Mouse (Mus musculus) kidney, postnatal 14 days (tissue): ENCODE measurements at regions not wholly inside any gene's neighbourhood (a gene's known extent, or its start where the extent isn't known, plus 50 kb on each side); places are given as distances from the start of the nearest gene placed in this dataset.
"Not testable (repeated sequence)": the region's sequence is repeated elsewhere in the genome, so short reads cannot be mapped to it uniquely, and the experiment has no call there.

Experiments
- DNase-seq: peaks from one replicate; pipeline ENCODE4 v3.0.0; 2022; ENCODE audit warnings: mixed read lengths

DNA sequence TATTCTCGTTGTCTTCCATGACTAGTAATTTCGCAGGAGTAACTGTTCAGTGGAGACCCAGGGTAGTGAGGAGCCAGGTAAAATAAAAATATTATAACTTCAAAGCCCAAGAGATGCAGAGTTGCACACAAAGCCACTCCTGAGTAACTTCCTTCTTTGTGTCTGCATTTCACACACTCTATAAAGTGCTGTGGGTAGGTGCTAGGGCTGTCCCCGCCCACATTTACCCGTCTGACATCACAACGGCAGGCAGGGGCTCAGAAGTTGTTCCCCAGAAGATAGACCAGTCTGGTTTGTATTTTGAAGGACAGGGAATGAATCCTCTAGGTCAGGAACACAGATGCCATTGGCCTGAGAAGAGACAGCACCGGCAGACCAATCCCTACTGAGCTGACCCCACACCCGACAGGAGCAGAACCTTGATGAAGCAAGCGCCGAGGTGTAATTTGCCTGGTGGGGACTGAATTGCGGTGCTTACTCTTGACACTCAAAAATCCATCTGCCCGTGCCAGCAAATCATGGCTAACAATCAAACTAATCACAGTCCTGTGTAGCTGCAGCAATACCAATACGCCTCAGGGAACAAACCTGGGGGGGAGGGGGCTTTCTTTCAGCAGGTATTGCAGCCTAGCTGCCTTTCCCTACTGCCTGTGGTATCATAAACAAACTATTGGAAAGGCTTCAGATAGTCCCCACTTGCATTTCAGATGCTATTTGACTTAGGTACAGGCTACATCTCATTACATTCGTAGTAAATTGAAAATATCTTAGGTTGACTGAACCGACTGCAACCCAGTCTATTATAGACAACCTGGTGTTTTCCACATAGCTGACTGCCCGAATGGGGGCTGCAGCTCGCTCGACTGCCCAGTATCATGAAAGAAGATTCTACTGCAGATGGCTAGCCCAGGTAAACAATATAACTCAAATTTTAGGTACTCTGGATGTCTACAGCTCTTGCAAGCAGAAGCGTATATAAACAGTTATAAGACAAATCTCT lies 175.6 kb downstream of the Basp1 start:
- no peak for DNase-seq

DNA sequence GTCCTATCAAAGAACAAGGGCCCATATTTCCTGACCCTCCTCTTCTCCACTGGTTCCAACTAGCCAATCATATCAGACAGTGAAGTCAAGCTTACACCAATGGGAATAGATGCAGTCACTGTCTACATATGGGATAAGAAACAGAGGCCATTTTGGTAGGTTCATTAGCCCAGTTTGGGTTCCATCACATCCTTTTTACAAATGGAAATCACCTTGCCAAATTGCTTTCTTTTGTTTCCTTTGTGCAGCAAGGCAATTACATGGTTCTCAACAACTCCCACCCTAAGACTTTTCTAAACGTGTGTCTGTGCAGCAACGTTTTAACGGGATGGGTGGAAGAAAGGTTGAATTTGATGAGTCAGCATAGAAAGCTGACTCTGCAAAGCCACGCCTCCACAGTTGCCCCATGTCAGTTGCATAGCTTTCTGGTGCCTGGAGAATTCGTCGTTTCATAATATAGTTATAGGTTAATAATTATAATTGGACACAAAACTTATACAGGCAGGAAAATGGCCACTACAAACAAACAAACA lies 177.3 kb downstream of the Basp1 start:
- no peak for DNase-seq

DNA sequence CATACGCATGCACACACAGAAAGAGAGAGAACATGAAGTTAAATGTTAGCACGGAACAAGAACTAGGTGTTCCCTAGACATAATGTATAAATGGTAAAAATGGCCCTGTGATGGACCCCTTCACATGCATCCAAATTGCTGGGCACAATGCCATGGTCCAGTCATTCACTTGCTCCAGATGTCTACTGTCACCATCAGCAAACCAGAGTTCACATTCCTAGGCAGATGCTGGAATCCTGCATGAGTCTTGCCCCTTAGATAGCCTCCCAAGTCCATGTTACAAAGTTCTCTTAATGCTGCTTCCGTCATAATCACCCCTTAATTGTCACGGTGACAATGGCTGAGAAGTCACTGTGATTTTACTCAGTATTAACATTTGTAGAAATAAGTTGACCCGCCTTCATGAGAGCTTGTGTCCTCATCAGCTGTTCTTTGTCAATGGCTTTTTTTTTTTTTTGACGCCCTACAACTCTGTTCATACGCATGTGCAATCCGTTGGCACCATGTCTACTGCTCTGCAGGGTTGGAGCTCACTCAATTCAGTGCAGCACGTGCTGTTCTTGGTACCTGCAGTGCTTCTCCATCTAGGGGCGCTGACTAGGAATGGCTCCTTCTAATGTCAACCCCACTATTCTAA lies 179.4 kb downstream of the Basp1 start:
- peak; percentile 21 for DNase-seq

DNA sequence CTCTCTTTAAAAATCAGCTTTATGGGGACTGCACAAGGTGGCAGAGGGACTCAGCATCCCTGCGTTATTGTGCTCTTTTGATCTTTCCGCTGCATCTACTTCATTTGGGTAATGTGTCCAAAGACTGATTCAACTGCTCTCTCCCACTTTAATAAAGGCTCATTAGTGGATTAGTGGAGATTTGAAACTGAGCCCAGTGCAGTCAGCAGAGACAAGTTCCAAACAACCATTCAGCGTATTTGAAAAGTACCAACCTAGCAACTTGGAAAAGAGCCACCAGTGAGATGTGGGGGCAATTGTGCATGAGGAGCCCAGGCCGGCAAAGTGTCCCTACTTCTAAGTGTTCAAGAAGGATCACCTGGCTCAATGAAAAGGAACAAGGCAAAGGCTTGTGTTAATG lies 183.4 kb downstream of the Basp1 start:
- no peak for DNase-seq

DNA sequence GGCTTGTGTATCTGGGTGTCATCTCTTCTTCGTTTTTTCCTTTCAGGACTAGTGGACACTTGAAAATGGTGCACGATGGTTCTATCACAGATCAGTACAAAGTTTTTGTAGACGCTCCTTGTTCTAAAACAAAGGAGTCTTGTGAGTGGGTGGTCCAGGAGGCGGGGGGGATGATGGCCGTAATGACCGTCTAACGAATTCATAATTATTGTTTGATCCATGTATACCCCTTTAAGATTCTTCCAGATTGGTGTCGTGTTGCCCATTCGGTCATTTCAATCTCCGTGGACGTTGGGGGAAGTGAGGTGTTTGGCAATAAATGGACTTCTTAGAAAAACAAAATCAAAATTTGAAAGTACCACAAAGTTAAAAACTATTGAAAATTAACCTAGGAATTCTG lies 183.8 kb downstream of the Basp1 start:
- no peak for DNase-seq

DNA sequence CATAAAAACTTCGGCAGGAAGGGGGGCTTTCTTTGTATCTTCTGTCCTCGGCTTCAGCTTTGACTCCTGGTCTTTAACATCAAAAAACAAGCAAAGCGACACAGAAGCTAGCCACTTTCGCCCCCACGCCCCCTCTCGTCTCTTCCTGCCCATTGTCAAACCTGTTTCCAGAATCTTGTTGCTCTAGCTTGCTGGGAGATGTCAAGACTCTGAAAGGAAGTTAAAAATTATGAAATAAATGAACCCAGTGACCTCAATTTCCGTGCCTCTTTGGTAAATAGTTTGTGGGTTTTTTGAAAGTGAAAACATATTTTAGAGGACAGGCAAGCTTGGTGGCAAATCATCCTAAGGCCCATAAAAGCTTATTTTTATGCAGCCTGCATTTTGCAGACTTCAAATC lies 186.1 kb downstream of the Basp1 start:
- DNase-seq: peak; percentile 7

DNA sequence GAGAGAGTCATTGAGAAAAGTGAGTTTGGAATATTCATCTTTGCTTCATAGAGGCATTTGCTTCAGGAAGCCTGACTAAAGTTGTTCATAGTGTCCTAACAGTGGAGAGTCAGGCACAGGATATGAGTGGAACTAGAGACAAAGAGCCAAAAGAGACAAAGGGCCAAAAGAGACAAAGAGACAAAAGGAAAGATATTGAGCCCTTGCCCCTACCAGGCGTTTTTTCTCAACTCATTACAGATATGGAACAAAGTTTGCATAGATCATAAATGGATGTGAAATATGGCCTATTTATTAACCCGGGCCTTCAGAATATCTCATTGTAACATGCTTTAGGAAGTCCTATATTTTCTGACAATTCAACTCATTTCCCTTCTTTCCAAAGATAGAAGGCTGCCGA lies 187.6 kb downstream of the Basp1 start:
- DNase-seq: no peak

DNA sequence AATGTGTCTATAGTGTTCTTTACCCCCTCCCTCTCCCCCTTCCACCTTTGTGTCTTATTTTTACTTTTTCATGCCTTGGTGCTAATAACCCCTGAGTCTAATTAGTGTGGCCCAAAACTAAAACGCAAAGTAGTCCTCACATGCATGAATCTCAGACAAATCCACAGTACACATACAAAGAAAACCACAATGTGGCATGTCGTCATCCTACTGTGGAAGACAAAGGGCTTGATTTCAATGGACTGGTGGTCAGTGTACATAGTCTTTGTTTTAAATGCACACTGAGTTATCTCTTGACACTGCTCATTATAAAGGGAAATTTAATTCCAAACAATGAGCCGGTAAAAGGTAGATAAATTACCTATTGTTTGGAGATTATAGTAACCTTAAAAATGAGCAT lies 188.1 kb downstream of the Basp1 start:
- DNase-seq: no peak

DNA sequence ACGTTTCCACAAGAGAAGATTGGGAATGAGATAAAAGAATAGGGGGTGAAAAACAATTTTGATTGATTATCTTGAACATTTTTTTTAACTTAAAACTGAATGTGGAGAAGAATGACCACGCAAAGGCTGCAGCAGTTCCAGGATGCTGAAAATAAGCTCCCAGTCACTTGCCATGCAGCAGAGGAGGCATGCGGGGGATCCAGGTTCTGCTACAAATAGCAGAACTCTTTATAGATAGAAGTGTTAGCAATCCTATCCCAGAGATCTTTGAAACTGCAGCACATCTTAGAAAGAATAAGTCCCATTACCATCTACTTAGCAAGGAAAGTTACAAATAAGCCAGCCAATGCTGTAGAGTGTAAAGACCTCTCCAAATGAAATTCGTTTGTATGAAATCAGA lies 191.8 kb downstream of the Basp1 start:
- DNase-seq: no peak

DNA sequence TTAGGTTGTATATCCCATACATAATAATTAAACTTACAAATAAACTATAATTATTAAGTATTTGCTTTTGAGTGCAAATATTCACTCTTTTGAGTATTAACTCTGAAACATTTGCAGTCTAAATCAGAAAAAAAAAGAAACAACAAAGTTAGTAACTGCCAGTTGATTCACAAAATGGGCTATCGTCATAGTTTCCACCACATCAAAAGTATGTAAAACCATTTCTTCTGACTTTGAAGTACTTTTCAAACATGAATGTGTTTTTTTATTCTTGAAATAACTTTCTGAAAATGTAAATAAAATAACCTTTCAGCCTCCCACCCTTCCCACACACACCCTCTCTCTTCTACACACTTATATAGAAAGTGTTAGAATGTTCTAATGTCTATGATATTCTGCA lies 197.2 kb downstream of the Basp1 start:
- DNase-seq: no peak

DNA sequence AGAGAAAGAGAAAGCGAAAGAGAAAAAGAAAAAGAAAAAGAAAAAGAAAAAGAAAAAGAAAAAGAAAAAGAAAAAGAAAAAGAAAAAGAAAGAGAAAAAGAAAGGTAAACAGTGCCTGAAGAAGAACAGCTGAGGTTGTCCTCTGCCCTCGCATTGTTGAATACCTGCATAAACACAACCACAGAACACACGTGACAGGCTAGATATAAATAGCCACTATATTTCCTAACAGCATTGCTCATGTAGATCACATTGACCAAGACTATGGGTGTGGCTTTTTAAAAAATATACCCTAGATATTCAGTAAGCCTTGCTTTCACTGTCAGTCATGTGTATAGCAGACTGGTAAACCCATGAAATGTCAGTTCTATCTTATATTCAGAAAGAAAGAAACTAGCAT lies 211.5 kb downstream of the Basp1 start:
- no peak for DNase-seq

DNA sequence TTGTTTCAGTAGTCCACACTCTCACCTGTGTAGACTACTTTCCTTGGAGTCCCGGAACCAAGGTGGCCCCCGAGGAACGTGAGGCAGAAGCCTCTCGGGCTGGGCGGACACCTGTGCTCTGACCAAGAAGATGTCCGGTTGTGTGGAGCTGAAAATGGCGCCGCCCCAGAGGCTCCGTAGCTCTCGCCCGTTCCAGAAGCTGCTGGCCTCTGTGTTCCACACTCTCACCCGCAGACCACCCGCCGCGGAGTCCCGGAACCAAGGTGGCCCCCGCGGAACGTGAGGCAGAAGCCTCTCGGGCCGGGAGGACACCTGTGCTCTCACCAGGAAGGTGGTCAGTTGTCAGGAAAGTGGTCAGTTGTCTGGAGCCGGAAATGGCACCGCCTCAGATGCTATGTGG lies 213.3 kb downstream of the Basp1 start:
- DNase-seq: not testable (repeated sequence)

DNA sequence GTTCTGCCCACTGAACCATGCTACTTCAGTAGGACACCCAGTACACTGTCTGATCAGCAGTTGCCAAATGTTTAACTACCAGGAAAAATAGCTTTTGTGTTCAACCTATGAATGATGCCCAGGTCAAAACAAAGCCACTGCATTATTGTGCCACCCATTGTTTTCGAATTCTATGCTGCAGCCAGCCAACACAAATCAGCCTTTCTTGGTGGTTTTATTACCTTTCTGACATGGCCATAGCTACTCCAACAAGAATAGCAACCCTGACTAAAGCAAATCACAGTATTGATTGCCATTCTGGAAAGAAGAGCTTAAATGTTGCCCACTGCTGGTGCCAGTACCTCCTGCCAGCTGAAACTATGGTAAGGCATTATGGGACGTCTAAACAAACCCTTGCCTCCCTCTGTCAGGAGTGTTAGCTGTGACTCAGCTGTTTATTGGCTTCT lies 225.7 kb downstream of the Basp1 start:
- no peak for DNase-seq

DNA sequence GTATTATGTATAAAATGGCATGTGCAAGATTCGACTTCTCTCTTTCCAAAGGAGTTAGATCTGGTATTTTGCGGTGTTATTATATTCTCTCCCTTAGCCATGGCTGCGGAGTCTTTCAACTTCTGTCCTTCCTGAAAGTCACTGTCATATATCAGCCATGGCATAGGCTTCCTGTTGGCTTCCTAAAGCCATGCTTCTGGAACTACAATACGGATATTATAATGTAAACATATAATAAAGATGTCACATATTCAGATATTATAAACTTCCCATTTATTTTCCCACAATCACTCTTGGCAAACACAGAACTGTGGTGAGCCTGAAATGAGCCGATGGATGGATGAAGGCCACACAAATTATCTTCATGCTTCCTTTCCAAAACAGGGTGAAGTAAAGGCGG lies 240.8 kb downstream of the Basp1 start:
- no peak for DNase-seq

DNA sequence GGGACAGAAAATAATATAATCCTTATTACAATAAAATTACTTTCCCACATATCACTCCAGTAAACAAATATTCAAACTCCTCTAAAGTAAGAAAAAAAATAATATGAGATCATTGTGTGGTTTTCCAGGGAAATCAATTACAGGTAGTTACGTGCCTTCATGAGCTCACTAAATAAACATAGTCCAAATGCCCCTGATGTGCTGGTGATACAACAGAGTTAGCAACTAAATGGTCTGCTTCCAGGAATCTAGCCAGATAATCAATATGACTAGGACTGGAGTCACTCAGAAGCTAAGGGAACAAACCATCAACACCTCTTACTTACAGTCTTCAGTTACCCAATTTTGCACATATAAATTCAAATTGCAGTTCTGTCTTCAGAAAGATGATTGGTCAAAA lies 267.2 kb downstream of the Basp1 start:
- DNase-seq: no peak

DNA sequence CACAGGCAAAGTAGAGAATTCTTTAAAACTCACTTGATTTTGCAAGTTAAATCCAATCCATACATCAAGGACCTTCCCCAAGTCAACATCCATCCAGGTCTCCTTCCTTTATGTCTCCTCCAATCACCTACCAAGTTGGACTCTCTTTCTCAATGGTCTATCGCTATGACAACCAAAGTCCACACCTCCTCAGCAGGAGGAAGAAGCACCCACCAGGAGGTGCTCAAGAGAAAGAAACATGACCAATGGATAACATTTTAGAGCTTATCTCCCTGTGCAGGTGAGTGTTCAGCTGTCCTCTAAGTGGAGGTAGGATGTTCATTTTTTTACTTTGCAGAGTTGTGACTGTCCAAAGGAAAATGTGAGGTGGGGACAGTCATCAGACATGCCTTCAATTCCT lies 269.3 kb downstream of the Basp1 start:
- no peak for DNase-seq

DNA sequence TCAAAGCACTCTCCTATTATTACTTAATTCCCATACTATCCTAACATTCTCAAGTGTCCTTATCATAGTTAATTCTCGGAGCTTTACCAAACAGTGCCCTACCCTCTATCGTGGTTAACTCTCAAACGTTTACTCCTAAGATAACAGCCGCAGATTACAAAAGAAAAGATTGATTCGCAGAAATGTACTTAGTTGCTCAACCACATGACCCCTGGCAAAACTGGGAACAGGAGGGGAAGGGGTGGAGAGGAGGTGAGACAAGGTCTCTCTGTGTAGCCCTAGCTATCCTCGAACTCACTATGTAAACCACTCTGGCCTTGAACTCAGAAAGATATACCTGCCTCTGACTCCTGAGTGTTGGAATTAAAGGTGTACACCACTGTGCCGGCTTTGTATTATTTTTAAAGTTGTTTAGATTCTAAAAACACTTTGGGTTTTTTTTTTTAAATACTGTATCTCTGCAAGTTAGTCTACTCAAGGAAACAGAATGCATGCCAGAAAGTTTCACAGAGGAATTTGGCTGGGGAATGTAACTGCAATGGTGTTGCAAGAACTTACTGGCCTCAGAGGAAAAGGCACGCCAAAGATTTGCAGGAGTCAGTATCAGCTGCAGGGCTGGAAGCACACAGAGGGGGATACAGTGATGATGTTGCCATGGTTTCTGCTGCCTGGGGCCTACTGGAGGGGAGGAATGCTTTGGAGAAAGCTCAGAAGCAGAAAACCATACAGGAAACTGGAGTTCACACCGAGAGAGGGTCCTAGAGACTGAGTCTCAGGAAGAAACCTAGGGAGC lies 273.0 kb downstream of the Basp1 start:
- DNase-seq: peak; percentile 1

DNA sequence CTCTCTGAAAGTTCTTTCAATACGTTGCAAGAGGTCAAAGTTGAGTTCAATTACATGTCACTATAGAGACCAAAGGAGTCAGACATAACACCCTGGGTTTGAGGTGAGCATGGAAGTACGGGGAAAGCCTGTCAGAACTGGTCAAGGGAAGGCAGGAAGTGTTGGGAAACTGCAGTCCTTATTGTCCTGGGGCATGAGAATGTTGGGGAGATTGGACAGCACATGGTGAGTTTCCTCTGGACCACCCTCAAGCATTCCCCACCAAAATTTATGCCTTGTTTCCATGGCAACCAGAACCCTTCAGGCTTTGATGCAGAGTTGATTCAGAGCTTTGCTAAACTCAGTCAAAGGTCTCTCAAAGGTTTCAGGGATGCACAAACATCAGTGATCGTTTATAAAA lies 276.5 kb downstream of the Basp1 start:
- no peak for DNase-seq

DNA sequence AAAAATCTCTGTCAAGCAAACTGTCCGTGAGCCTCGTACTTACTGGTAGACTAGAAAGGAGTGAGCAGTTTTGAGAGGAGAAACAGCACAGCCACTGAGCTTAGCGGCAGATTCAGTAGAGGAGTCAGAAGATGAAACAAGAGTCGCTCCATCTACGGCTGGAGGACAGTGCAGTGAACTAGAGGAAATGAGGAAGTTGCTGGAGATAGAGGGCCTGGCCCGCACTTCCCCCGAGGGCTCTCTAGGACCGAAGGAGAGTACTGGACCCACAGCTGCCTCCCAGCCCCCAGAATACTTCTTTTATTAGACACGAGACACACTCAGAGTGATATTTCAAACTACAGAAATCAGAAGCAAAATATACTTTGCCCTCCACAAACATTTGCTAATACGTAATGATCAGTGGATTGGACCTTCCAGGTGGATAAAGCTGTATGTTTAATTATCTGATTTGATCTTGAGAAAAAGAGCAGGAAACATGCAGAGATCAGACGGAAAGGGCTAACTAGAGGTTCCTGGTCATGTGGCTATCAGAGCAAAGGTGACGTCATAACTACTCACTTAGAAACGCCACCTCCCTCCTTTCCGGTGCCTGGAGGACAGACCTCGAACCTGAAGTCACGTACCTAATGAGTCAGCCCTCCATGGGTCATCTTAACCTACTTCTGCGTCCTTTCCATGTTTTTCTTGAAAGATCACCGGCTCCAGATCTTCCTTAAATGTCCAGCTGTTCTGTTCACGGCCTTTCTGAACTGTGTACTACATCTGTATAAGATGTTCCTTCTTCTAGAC lies 277.9 kb downstream of the Basp1 start:
- no peak for DNase-seq

DNA sequence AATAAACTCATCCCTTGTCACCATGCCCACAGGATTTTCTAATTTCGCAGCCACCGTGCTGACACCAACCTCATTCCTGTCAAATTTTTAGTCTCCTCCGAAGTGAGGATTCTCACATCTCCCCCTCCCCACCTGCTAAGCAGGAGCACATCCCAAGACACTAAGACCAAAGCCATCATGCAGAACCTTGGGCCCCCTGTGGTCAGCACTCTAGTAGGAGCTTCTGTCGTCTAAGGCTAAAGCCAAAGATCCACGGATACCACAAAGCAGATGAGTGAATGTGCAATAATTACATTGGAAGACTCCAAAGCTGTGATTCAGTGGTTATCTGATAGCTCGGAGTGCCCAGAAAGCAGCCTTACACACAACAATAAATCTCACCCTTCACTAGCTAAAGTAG lies 283.5 kb downstream of the Basp1 start:
- DNase-seq: no peak

DNA sequence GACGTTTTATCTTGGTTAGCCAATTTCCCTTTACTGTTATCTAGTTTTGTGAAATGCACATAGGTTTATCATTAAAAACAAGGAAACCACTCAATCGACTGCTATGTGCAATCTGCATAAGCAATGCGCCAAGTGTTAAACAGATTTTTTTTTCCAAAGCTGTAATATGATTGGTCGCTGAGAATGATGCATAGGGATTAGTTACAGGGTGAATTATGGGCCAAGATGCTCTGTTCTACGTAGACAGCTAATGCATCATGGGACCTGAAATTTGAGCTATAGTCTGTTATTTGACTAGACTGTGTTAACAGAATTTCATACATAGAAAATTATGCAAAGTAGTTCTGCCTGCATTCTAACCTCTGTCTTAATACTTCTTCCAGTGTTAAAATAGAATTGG lies 284.0 kb downstream of the Basp1 start:
- DNase-seq: no peak

DNA sequence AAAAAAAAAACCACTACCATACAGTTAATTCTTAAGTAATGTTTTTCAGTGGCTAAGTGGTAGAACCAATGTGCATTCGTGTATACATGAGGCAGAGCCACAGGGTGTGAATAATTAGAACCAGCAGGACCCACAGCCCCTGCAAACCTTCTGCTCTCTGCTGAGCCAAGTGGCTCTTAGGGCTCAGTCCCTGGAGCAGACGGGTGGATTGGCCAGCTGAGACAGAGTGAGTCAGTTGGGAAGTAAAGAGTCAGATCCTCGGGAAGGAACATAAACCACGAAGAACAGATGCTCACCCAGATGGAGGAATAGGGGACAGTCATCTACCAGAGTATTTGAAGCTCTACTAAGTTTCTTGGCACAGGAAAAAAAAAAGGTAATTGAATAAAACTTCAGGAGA lies 293.1 kb downstream of the Basp1 start:
- DNase-seq: no peak
